Mouse (Mus musculus) bone marrow macrophage, adult 2 months (primary cell): ENCODE data around the gene Ccdc184. TPM values are rescaled to one million over a fixed set of nuclear protein-coding genes. Genes with fewer than 3 reads are reported as not detected.

Experiments used
- H3K27ac ChIP-seq: 2 replicates; pipeline ENCODE4 v1.5.1; 2012; ENCODE audit warnings: low read depth, low read length; ENCODE audit not compliant: insufficient read depth
- H3K4me1 ChIP-seq: 2 replicates; pipeline ENCODE4 v1.6.1; 2012; ENCODE audit warnings: low read length; ENCODE audit not compliant: control insufficient read depth, insufficient read depth
- H3K4me3 ChIP-seq: 2 replicates; pipeline ENCODE4 v1.5.1; 2012; ENCODE audit warnings: mild to moderate bottlenecking, low read length, moderate library complexity; ENCODE audit not compliant: insufficient read depth
- CTCF ChIP-seq: IDR thresholded peaks from 2 replicates; pipeline ENCODE4 v1.5.1; 2012; ENCODE audit warnings: low read depth, mild to moderate bottlenecking, low read length, moderate library complexity
- POLR2A ChIP-seq: IDR thresholded peaks from 2 replicates; pipeline ENCODE4 v1.6.1; 2012; ENCODE audit warnings: mild to moderate bottlenecking, low read depth, low read length, borderline replicate concordance
- polyA plus RNA-seq: library from polyadenylated mRNA; stranded (reverse); fragments of >200 nt; gene quantifications from 2 replicates; pipeline ENCODE4 v1.2.4, GENCODE M21; 2012; ENCODE audit not compliant: missing spikeins, insufficient read depth, insufficient read length

The Ccdc184 gene
- polyA plus RNA-seq, 1 experiment, result not detected

GRCm38 (mm10) chr15:98214130-98214529, 47.2 kb downstream of the Ccdc184 start:
- peaks cover 4% of the 10 kb centered on the region; the same call in 1 of the 2 replicates for H3K4me1 ChIP-seq
- no peak overlapping the region for H3K27ac ChIP-seq
- no peak overlapping the region for H3K4me3 ChIP-seq
- TF ChIP-seq POLR2A (no peak), CTCF (no peak)

Other genes with a start within 250 kb of the Ccdc184 start
- gene Tmem106c, start 203.0 kb upstream of the Ccdc184 start, polyA plus RNA-seq, result 60.3 and 70.3 TPM in 2 replicates
- 0.87 and 1.0 TPM in 2 replicates for gene Col2a1, start 162.5 kb upstream of the Ccdc184 start, polyA plus RNA-seq
- 11.0 and 13.1 TPM in 2 replicates for gene Pfkm, start 74.6 kb upstream of the Ccdc184 start, polyA plus RNA-seq
- gene Senp1, start 73.4 kb upstream of the Ccdc184 start, polyA plus RNA-seq, result 16.7 and 18.7 TPM in 2 replicates
- 28.2 and 33.5 TPM in 2 replicates for gene Asb8, start 1.5 kb upstream of the Ccdc184 start, polyA plus RNA-seq
- not detected in 2 replicates for gene Olfr288, start 28.4 kb downstream of the Ccdc184 start, polyA plus RNA-seq
- gene Gm44579, start 53.8 kb downstream of the Ccdc184 start, polyA plus RNA-seq, result not detected in 2 replicates
- not detected in 2 replicates for gene Olfr287, start 53.9 kb downstream of the Ccdc184 start, polyA plus RNA-seq
- gene Olfr286, start 67.3 kb downstream of the Ccdc184 start, polyA plus RNA-seq, result not detected in 2 replicates
- gene H1fnt, start 90.1 kb downstream of the Ccdc184 start, polyA plus RNA-seq, result not detected in 2 replicates
- not detected in 2 replicates for gene Zfp641, start 129.0 kb downstream of the Ccdc184 start, polyA plus RNA-seq
- not detected in 2 replicates for gene Olfr285, start 150.2 kb downstream of the Ccdc184 start, polyA plus RNA-seq
- not detected in 2 replicates for gene Olfr284, start 173.8 kb downstream of the Ccdc184 start, polyA plus RNA-seq
- not detected in 2 replicates for gene Olfr283, start 213.8 kb downstream of the Ccdc184 start, polyA plus RNA-seq